Mouse (Mus musculus): ENCODE measurements around the gene Tpsab1.

DNA sequence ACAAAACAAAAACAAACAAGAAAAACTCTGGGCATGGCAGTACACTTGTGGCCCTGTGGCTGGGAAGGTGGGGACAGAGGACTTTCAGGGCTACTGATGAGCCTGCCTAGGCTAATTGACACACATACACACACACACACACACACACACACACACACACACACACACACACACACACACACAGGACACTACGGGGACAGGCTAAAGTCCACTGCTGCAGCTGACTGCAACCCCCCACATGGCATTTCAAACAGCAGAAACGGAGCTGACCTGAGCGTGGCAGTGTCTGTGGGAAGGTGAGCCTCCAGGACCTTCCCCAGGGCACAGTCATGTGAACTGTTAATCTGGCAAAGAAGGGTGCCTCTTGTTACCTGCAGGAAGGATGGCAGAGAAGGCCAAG lies 3.9 kb downstream of the Tpsab1 start:
- TF ChIP-seq GATA1 (IDR thresholded peaks at IDR 0.05; ENCODE audit: borderline replicate concordance, low read length), result no peak
- no peak for TF ChIP-seq FLI1 (IDR thresholded peaks at IDR 0.05; ENCODE audit: low read length)

Data from megakaryocyte, embryonic 14.5 days (primary cell).